Mouse (Mus musculus) CH12.LX (cell line): ENCODE data around the gene Spatc1l. TPM values are rescaled to one million over a fixed set of nuclear protein-coding genes. Genes with fewer than 3 reads are reported as not detected.

Source experiments
- DNase-seq: peaks from one replicate; pipeline ENCODE4 v3.0.0-alpha.2; 2013; ENCODE audit errors: extremely low read depth
- H3K27ac ChIP-seq: 2 replicates; pipeline ENCODE4 v1.5.1; 2012; ENCODE audit warnings: low read depth, mild to moderate bottlenecking, control low read depth, moderate library complexity; ENCODE audit not compliant: insufficient read depth
- H3K27me3 ChIP-seq: replicated peaks from 2 replicates; pipeline ENCODE3; 2012; ENCODE audit warnings: inconsistent platforms
- H3K36me3 ChIP-seq, 2 experiments: replicated peaks in 1 of 2; 2 replicates each; pipeline versions ENCODE3 to v1.6.1; 2012; ENCODE audit warnings: inconsistent platforms in 1 of 2, low read length in 1 of 2, mild to moderate bottlenecking in 1 of 2, mixed read lengths in 1 of 2, moderate library complexity in 1 of 2; ENCODE audit not compliant: control insufficient read depth in 1 of 2, insufficient read depth in 1 of 2
- H3K4me1 ChIP-seq, 2 experiments: 2 replicates each; pipeline ENCODE4 v1.6.1; 2012; ENCODE audit warnings: inconsistent platforms in 1 of 2, moderate library complexity in 1 of 2; ENCODE audit not compliant: insufficient read depth in 2 of 2, control insufficient read depth in 1 of 2
- H3K4me2 ChIP-seq: 2 replicates; pipeline ENCODE4 v1.6.1; 2012; ENCODE audit warnings: low read depth, mild to moderate bottlenecking, control low read depth; ENCODE audit not compliant: poor library complexity, insufficient read depth, severe bottlenecking
- H3K4me3 ChIP-seq, 3 experiments: fragments of 150-350 bp in 1 of 3; sonication (generic) in 1 of 3; replicated peaks in 1 of 3; 2 replicates each; pipeline versions ENCODE3 to v1.5.1; 2011 to 2012; ENCODE audit warnings: low read depth in 2 of 3, low read length in 2 of 3, mild to moderate bottlenecking in 2 of 3, moderate library complexity in 2 of 3, control low read depth in 1 of 3, improper control_type of control experiment in 1 of 3, inconsistent platforms in 1 of 3, mixed read lengths in 1 of 3; ENCODE audit not compliant: poor library complexity in 1 of 3
- H3K79me2 ChIP-seq: replicated peaks from 2 replicates; pipeline ENCODE4 v1.6.1; 2012; ENCODE audit warnings: mild to moderate bottlenecking, moderate library complexity; ENCODE audit not compliant: control insufficient read depth, poor library complexity, insufficient read depth, severe bottlenecking; ENCODE audit errors: extremely low read depth
- H3K9ac ChIP-seq: 2 replicates; pipeline ENCODE4 v1.6.1; 2012; ENCODE audit warnings: low read depth, mild to moderate bottlenecking, control low read depth, moderate library complexity; ENCODE audit not compliant: insufficient read depth
- H3K9me3 ChIP-seq: replicated peaks from 2 replicates; pipeline ENCODE3; 2012; ENCODE audit warnings: low read length, inconsistent platforms, mixed read lengths
- BHLHE40 ChIP-seq: IDR thresholded peaks from 2 replicates; pipeline ENCODE4 v1.6.1; 2011; ENCODE audit warnings: mild to moderate bottlenecking, low read depth, low read length, improper control_type of control experiment
- CHD1 ChIP-seq: IDR thresholded peaks from 2 replicates; pipeline ENCODE4 v1.6.1; 2012; ENCODE audit warnings: low read depth, low read length, improper control_type of control experiment, inconsistent platforms
- CHD2 ChIP-seq: IDR thresholded peaks from 2 replicates; pipeline ENCODE4 v1.6.1; 2011; ENCODE audit warnings: low read length, improper control_type of control experiment
- CTCF ChIP-seq, 2 experiments: IDR thresholded peaks in 1 of 2; conservative IDR thresholded peaks in 1 of 2; 2 replicates each; pipeline ENCODE4 v1.5.1; 2011 to 2012; ENCODE audit warnings: low read depth in 2 of 2, low read length in 2 of 2, improper control_type of control experiment in 1 of 2, inconsistent platforms in 1 of 2, mild to moderate bottlenecking in 1 of 2, moderate library complexity in 1 of 2
- E2F4 ChIP-seq: IDR thresholded peaks from 2 replicates; pipeline ENCODE4 v1.6.1; 2011; ENCODE audit warnings: low read depth, low read length, improper control_type of control experiment; ENCODE audit not compliant: insufficient replicate concordance
- EP300 ChIP-seq: IDR thresholded peaks from 2 replicates; pipeline ENCODE4 v1.6.1; 2011; ENCODE audit warnings: low read length, improper control_type of control experiment
- ETS1 ChIP-seq: conservative IDR thresholded peaks from 2 replicates; pipeline ENCODE4 v1.6.1; 2012; ENCODE audit warnings: low read depth, mild to moderate bottlenecking, inconsistent platforms, low read length, improper control_type of control experiment, moderate library complexity
- GABPA ChIP-seq: IDR thresholded peaks from 2 replicates; pipeline ENCODE4 v1.6.1; 2012; ENCODE audit warnings: low read depth, low read length, improper control_type of control experiment, inconsistent platforms; ENCODE audit not compliant: insufficient replicate concordance
- HCFC1 ChIP-seq: IDR thresholded peaks from 2 replicates; pipeline ENCODE4 v1.6.1; 2012; ENCODE audit warnings: low read depth, mild to moderate bottlenecking, inconsistent platforms, low read length, improper control_type of control experiment
- JUND ChIP-seq: conservative IDR thresholded peaks from 2 replicates; pipeline ENCODE4 v1.6.1; 2011; ENCODE audit warnings: low read depth, low read length, improper control_type of control experiment
- MAFK ChIP-seq: IDR thresholded peaks from 2 replicates; pipeline ENCODE4 v1.6.1; 2011; ENCODE audit warnings: low read length, improper control_type of control experiment; ENCODE audit not compliant: insufficient replicate concordance
- MAX ChIP-seq: IDR thresholded peaks from 2 replicates; pipeline ENCODE4 v1.6.1; 2011; ENCODE audit warnings: low read length, improper control_type of control experiment
- MAZ ChIP-seq: IDR thresholded peaks from 2 replicates; pipeline ENCODE4 v1.6.1; 2012; ENCODE audit warnings: low read depth, mild to moderate bottlenecking, inconsistent platforms, low read length, improper control_type of control experiment, moderate library complexity
- MEF2A ChIP-seq: IDR thresholded peaks from 2 replicates; pipeline ENCODE4 v1.6.1; 2014; ENCODE audit warnings: low read depth, mild to moderate bottlenecking, inconsistent platforms, low read length, improper control_type of control experiment, borderline replicate concordance
- MXI1 ChIP-seq: IDR thresholded peaks from 2 replicates; pipeline ENCODE4 v1.6.1; 2011; ENCODE audit warnings: mild to moderate bottlenecking, low read depth, low read length, improper control_type of control experiment
- MYC ChIP-seq: IDR thresholded peaks from 2 replicates; pipeline ENCODE4 v1.6.1; 2011; ENCODE audit warnings: low read depth, mild to moderate bottlenecking, improper control_type of control experiment, low read length
- NELFE ChIP-seq: IDR thresholded peaks from 2 replicates; pipeline ENCODE4 v1.6.1; 2011; ENCODE audit warnings: low read depth, low read length, improper control_type of control experiment
- PAX5 ChIP-seq: IDR thresholded peaks from 2 replicates; pipeline ENCODE4 v1.6.1; 2012; ENCODE audit warnings: low read length, inconsistent platforms, mixed read lengths
- POLR2A ChIP-seq: IDR thresholded peaks from 2 replicates; pipeline ENCODE4 v1.6.1; 2011; ENCODE audit warnings: low read depth, mild to moderate bottlenecking, improper control_type of control experiment, low read length
- SIN3A ChIP-seq: IDR thresholded peaks from 2 replicates; pipeline ENCODE4 v1.6.1; 2012; ENCODE audit warnings: low read length, improper control_type of control experiment, inconsistent platforms
- SMC3 ChIP-seq: IDR thresholded peaks from 2 replicates; pipeline ENCODE4 v1.6.1; 2011; ENCODE audit warnings: low read depth, low read length, improper control_type of control experiment
- TBP ChIP-seq: conservative IDR thresholded peaks from 2 replicates; pipeline ENCODE4 v1.6.1; 2011; ENCODE audit warnings: low read depth, low read length, improper control_type of control experiment
- UBTF ChIP-seq: IDR thresholded peaks from 2 replicates; pipeline ENCODE4 v1.6.1; 2012; ENCODE audit warnings: low read depth, mild to moderate bottlenecking, inconsistent platforms, low read length, improper control_type of control experiment, moderate library complexity
- USF1 ChIP-seq: IDR thresholded peaks from 2 replicates; pipeline ENCODE4 v1.6.1; 2014; ENCODE audit warnings: low read depth, mild to moderate bottlenecking, inconsistent platforms, low read length, improper control_type of control experiment
- USF2 ChIP-seq: conservative IDR thresholded peaks from 2 replicates; pipeline ENCODE4 v1.6.1; 2011; ENCODE audit warnings: low read depth, low read length, improper control_type of control experiment
- ZC3H11A ChIP-seq: IDR thresholded peaks from 2 replicates; pipeline ENCODE4 v1.6.1; 2012; ENCODE audit warnings: low read depth, mild to moderate bottlenecking, inconsistent platforms, low read length, improper control_type of control experiment
- ZMIZ1 ChIP-seq: IDR thresholded peaks from 2 replicates; pipeline ENCODE4 v1.6.1; 2012; ENCODE audit warnings: low read depth, mild to moderate bottlenecking, inconsistent platforms, low read length, improper control_type of control experiment
- ZNF384 ChIP-seq: IDR thresholded peaks from 2 replicates; pipeline ENCODE4 v1.6.1; 2012; ENCODE audit warnings: low read depth, low read length, improper control_type of control experiment, inconsistent platforms
- dilution Hi-C: fragments of 300-500 bp; cut with MboI; formaldehyde crosslinking; loops from 2 replicates; pipeline ENCODE4 v1.14.3; 2020; ENCODE audit warnings: low sequenced_read_pairs; ENCODE audit not compliant: extremely low pct_unique_long_range_greater_than_20kb, extremely low pct_ligation_motif_present
- in situ Hi-C: fragments of 300-500 bp; cut with MboI; formaldehyde crosslinking; loops from 3 replicates; pipeline ENCODE4 v1.14.3; 2019; ENCODE audit warnings: low sequenced_read_pairs, low pct_ligation_motif_present, low pct_unique_long_range_greater_than_20kb, mixed read lengths
- polyA plus RNA-seq: library from polyadenylated mRNA; unstranded; fragments of >175 nt; gene quantifications from 2 replicates; pipeline ENCODE4 v1.2.1, GENCODE M21; 2012; ENCODE audit warnings: low read depth; ENCODE audit not compliant: insufficient read length
- total RNA-seq, 2 experiments: library from RNA; depleted of rRNA; stranded (reverse); fragments of 300-350 nt in 1 of 2; fragments of >200 nt in 1 of 2; gene quantifications; 2 replicates each; pipeline ENCODE4 v1.2.3; 2012 to 2014

Gene Spatc1l
- total and polyA plus RNA-seq, 3 experiments, result 0.17 TPM; not detected in 2

DNA sequence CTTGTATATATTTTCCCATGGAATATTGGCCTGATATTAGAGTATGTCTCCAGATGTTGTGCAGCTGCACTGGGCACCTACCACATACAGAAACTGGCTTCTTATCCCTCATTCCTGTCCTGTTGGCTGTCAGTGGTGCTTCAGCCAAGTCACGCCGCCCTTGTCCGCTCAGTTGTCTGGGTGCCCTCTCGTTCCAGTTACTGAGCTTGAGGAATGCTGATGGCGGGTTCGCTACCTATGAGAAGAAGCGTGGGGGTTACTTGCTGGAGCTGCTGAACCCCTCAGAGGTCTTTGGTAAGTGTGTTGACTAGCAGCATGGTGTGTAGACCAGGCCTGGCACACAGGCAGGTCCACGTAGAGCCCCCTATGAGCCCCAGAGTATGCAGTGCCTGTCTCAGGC is 15.5 kb upstream of the Spatc1l start:
- Histone ChIP-seq H3K4me1 (peaks cover 0 to 11% of the 10 kb centered on the region in 2 experiments; a peak in 2 of 4 replicates), H3K79me2 (no peaks in the 10 kb centered on the region), H3K27me3 (no peaks in the 10 kb centered on the region), H3K9ac (no peak overlapping the region), H3K9me3 (no peaks in the 10 kb centered on the region), H3K27ac (no peak overlapping the region), H3K4me2 (no peak overlapping the region), H3K4me3 (no peak overlapping the region), H3K36me3 (peaks cover 88 to 100% of the 10 kb centered on the region in 2 experiments)
- dilution Hi-C loops, result no loop called here
- in situ Hi-C loops, result no loop called here
- no peak for DNase-seq
- no peak for TF ChIP-seq CHD1
- TF ChIP-seq JUND, result no peak
- no peak for TF ChIP-seq E2F4
- TF ChIP-seq HCFC1, result no peak
- TF ChIP-seq UBTF, result no peak
- TF ChIP-seq POLR2A, result no peak
- no peak for TF ChIP-seq MYC
- no peak for TF ChIP-seq ZC3H11A
- no peak for TF ChIP-seq ZMIZ1
- TF ChIP-seq BHLHE40, result no peak
- TF ChIP-seq CTCF (conservative IDR thresholded peaks at IDR 0.05 in 1 of 2, IDR thresholded peaks at IDR 0.05 in 1 of 2; ENCODE audit: low read depth in 2 of 2, low read length in 2 of 2), result no peak
- no peak for TF ChIP-seq MXI1
- TF ChIP-seq ETS1, result no peak
- TF ChIP-seq GABPA, result no peak
- TF ChIP-seq MAZ, result no peak

DNA sequence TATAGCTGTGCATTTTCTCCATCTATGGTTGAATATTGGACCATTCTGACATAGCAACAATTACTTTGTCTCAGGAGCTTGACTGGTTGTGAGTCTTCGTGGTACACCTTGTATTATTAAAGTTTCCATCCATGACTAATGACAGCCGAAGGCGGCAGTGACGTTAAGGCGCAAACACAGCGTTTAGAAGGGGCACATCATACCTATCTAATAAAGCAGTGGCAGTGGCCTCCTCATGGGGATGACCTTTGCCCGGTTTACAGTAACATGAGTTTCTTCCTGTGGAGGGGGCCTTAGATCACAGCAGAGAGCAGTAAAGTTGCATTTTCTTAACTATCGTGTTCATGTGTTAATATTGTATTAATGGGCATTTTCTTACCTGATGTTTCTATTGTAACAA is 13.9 kb upstream of the Spatc1l start:
- Histone ChIP-seq H3K27ac (no peak overlapping the region), H3K27me3 (no peaks in the 10 kb centered on the region), H3K4me1 (no peaks in the 10 kb centered on the region)
- dilution Hi-C loops (no loop called here), in situ Hi-C loops (no loop called here)
- TF ChIP-seq MAX (no peak), E2F4 (no peak), HCFC1 (no peak), USF2 (no peak), TBP (no peak), GABPA (no peak), MAFK (no peak), SMC3 (no peak), POLR2A (no peak), UBTF (no peak), MEF2A (no peak), NELFE (no peak), PAX5 (no peak), ZNF384 (no peak), CHD2 (no peak), USF1 (no peak), EP300 (no peak), MYC (no peak), SIN3A (no peak)
- TF ChIP-seq, all 38 proteins: peak for 0
- H3K9me3 ChIP-seq, result no peaks in the 10 kb centered on the region
- H3K4me3 ChIP-seq, result no peak overlapping the region
- no peak overlapping the region for H3K4me2 ChIP-seq
- H3K79me2 ChIP-seq, result no peaks in the 10 kb centered on the region
- no peak for DNase-seq
- no peak overlapping the region for H3K9ac ChIP-seq
- peaks cover 91 to 100% of the 10 kb centered on the region in 2 experiments for H3K36me3 ChIP-seq
